Mouse (Mus musculus): ENCODE measurements at regions not wholly inside any gene's neighbourhood (a gene's known extent, or its start where the extent isn't known, plus 50 kb on each side); places are given as distances from the start of the nearest gene placed in this dataset.

GRCm38 (mm10) chr5:133078390-133078789 is 535.2 kb upstream of the Auts2 start:
- no peaks in the 10 kb centered on the region for H3K27me3 ChIP-seq (ENCODE audit: control insufficient read depth, insufficient read depth, low read length)
- H3K4me3 ChIP-seq (ENCODE audit: low read depth, low read length), result no peak overlapping the region
- no peaks in the 10 kb centered on the region for H3K36me3 ChIP-seq (ENCODE audit: control insufficient read depth, insufficient read depth, low read length)
- no peak for ATAC-seq (ENCODE audit: low read depth)
- no peak overlapping the region for H3K4me2 ChIP-seq (ENCODE audit: low read depth, low read length)
- 66% methylated on average over 4 of the region's 4 CpGs for WGBS
- H3K4me1 ChIP-seq (ENCODE audit: control insufficient read depth, insufficient read depth, low read length), result no peaks in the 10 kb centered on the region
- H3K9me3 ChIP-seq (ENCODE audit: control insufficient read depth, low read length), result no peaks in the 10 kb centered on the region
- no peak overlapping the region for H3K9ac ChIP-seq (replicated peaks; ENCODE audit: low read depth, low read length)
- H3K27ac ChIP-seq (ENCODE audit: low read depth, low read length), result no peak overlapping the region

GRCm38 (mm10) chr5:133073317-133073716 is 530.2 kb upstream of the Auts2 start:
- Histone ChIP-seq H3K4me3 (ENCODE audit: low read depth, low read length) (no peak overlapping the region), H3K9me3 (ENCODE audit: control insufficient read depth, low read length) (no peaks in the 10 kb centered on the region), H3K27me3 (ENCODE audit: control insufficient read depth, insufficient read depth, low read length) (no peaks in the 10 kb centered on the region), H3K36me3 (ENCODE audit: control insufficient read depth, insufficient read depth, low read length) (no peaks in the 10 kb centered on the region), H3K27ac (ENCODE audit: low read depth, low read length) (no peak overlapping the region), H3K4me2 (ENCODE audit: low read depth, low read length) (no peak overlapping the region), H3K9ac (replicated peaks; ENCODE audit: low read depth, low read length) (no peak overlapping the region), H3K4me1 (ENCODE audit: control insufficient read depth, insufficient read depth, low read length) (no peaks in the 10 kb centered on the region)
- no peak for ATAC-seq (ENCODE audit: low read depth)
- 58% methylated on average over 2 of the region's 2 CpGs for WGBS

DNA sequence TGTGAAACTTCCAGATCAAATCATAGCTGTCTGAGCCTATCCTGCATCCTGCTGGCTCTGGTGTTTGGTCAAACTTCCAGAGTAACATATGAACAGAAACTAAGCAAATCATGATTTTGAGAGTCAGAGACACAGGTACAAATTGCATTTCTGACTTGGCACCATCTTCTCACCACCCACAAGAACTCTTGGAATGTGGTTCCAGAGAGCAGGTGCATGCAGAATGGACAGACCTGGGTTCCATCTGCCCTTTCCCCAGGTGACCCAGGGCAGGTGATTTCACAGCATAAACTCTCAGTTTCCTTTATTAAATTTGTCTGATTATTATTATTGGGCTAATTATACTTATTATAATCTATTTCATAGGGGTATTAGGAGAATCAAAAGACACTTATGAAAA is 527.0 kb upstream of the Auts2 start:
- H3K4me3 ChIP-seq (ENCODE audit: low read depth, low read length), result no peak overlapping the region
- no peaks in the 10 kb centered on the region for H3K4me1 ChIP-seq (ENCODE audit: control insufficient read depth, insufficient read depth, low read length)
- no peaks in the 10 kb centered on the region for H3K27me3 ChIP-seq (ENCODE audit: control insufficient read depth, insufficient read depth, low read length)
- no peak for ATAC-seq (ENCODE audit: low read depth)
- no peak overlapping the region for H3K4me2 ChIP-seq (ENCODE audit: low read depth, low read length)
- H3K9me3 ChIP-seq (ENCODE audit: control insufficient read depth, low read length), result no peaks in the 10 kb centered on the region
- no peak overlapping the region for H3K9ac ChIP-seq (replicated peaks; ENCODE audit: low read depth, low read length)
- no peaks in the 10 kb centered on the region for H3K36me3 ChIP-seq (ENCODE audit: control insufficient read depth, insufficient read depth, low read length)
- H3K27ac ChIP-seq (ENCODE audit: low read depth, low read length), result no peak overlapping the region

- Histone ChIP-seq H3K36me3 (ENCODE audit: control insufficient read depth, insufficient read depth, low read length) (no peaks in the 10 kb centered on the region), H3K9ac (replicated peaks; ENCODE audit: low read depth, low read length) (no peak overlapping the region), H3K9me3 (ENCODE audit: control insufficient read depth, low read length) (no peaks in the 10 kb centered on the region), H3K4me1 (ENCODE audit: control insufficient read depth, insufficient read depth, low read length) (no peaks in the 10 kb centered on the region), H3K27me3 (ENCODE audit: control insufficient read depth, insufficient read depth, low read length) (no peaks in the 10 kb centered on the region), H3K4me2 (ENCODE audit: low read depth, low read length) (no peak overlapping the region), H3K27ac (ENCODE audit: low read depth, low read length) (no peak overlapping the region), H3K4me3 (ENCODE audit: low read depth, low read length) (no peak overlapping the region)
- no peak for ATAC-seq (ENCODE audit: low read depth)
- WGBS, result 60% methylated on average over 3 of the region's 3 CpGs
These were observed 519.3 kb upstream of the Auts2 start for GRCm38 (mm10) chr5:133062481-133062880.

GRCm38 (mm10) chr5:133047456-133047855 is 504.3 kb upstream of the Auts2 start:
- 97% methylated on average over 4 of the region's 4 CpGs for WGBS
- Histone ChIP-seq H3K4me3 (ENCODE audit: low read depth, low read length) (no peak overlapping the region), H3K36me3 (ENCODE audit: control insufficient read depth, insufficient read depth, low read length) (no peaks in the 10 kb centered on the region), H3K9me3 (ENCODE audit: control insufficient read depth, low read length) (no peaks in the 10 kb centered on the region), H3K9ac (replicated peaks; ENCODE audit: low read depth, low read length) (no peak overlapping the region), H3K4me1 (ENCODE audit: control insufficient read depth, insufficient read depth, low read length) (no peaks in the 10 kb centered on the region), H3K27me3 (ENCODE audit: control insufficient read depth, insufficient read depth, low read length) (no peaks in the 10 kb centered on the region), H3K27ac (ENCODE audit: low read depth, low read length) (no peak overlapping the region), H3K4me2 (ENCODE audit: low read depth, low read length) (no peak overlapping the region)
- no peak for ATAC-seq (ENCODE audit: low read depth)

GRCm38 (mm10) chr5:133045637-133046036 is 502.5 kb upstream of the Auts2 start:
- no peak for ATAC-seq (ENCODE audit: low read depth)
- no peaks in the 10 kb centered on the region for H3K9me3 ChIP-seq (ENCODE audit: control insufficient read depth, low read length)
- H3K27ac ChIP-seq (ENCODE audit: low read depth, low read length), result no peak overlapping the region
- H3K4me2 ChIP-seq (ENCODE audit: low read depth, low read length), result no peak overlapping the region
- WGBS, result 74% methylated on average over 9 of the region's 9 CpGs
- H3K27me3 ChIP-seq (ENCODE audit: control insufficient read depth, insufficient read depth, low read length), result no peaks in the 10 kb centered on the region
- no peaks in the 10 kb centered on the region for H3K36me3 ChIP-seq (ENCODE audit: control insufficient read depth, insufficient read depth, low read length)
- no peak overlapping the region for H3K4me3 ChIP-seq (ENCODE audit: low read depth, low read length)
- no peak overlapping the region for H3K9ac ChIP-seq (replicated peaks; ENCODE audit: low read depth, low read length)
- no peaks in the 10 kb centered on the region for H3K4me1 ChIP-seq (ENCODE audit: control insufficient read depth, insufficient read depth, low read length)

- no peak overlapping the region for H3K4me2 ChIP-seq (ENCODE audit: low read depth, low read length)
- 94% methylated on average over 4 of the region's 4 CpGs for WGBS
- H3K4me3 ChIP-seq (ENCODE audit: low read depth, low read length), result no peak overlapping the region
- H3K36me3 ChIP-seq (ENCODE audit: control insufficient read depth, insufficient read depth, low read length), result no peaks in the 10 kb centered on the region
- no peaks in the 10 kb centered on the region for H3K4me1 ChIP-seq (ENCODE audit: control insufficient read depth, insufficient read depth, low read length)
- no peak overlapping the region for H3K9ac ChIP-seq (replicated peaks; ENCODE audit: low read depth, low read length)
- no peak overlapping the region for H3K27ac ChIP-seq (ENCODE audit: low read depth, low read length)
- H3K27me3 ChIP-seq (ENCODE audit: control insufficient read depth, insufficient read depth, low read length), result no peaks in the 10 kb centered on the region
- ATAC-seq (ENCODE audit: low read depth), result no peak
- no peaks in the 10 kb centered on the region for H3K9me3 ChIP-seq (ENCODE audit: control insufficient read depth, low read length)
These were observed 484.4 kb upstream of the Auts2 start for GRCm38 (mm10) chr5:133027590-133027989.

- H3K4me2 ChIP-seq (ENCODE audit: low read depth, low read length), result no peak overlapping the region
- H3K27me3 ChIP-seq (ENCODE audit: control insufficient read depth, insufficient read depth, low read length), result no peaks in the 10 kb centered on the region
- ATAC-seq (ENCODE audit: low read depth), result no peak
- H3K9me3 ChIP-seq (ENCODE audit: control insufficient read depth, low read length), result no peaks in the 10 kb centered on the region
- 82% methylated on average over 4 of the region's 4 CpGs for WGBS
- no peak overlapping the region for H3K27ac ChIP-seq (ENCODE audit: low read depth, low read length)
- H3K9ac ChIP-seq (replicated peaks; ENCODE audit: low read depth, low read length), result no peak overlapping the region
- no peaks in the 10 kb centered on the region for H3K4me1 ChIP-seq (ENCODE audit: control insufficient read depth, insufficient read depth, low read length)
- no peaks in the 10 kb centered on the region for H3K36me3 ChIP-seq (ENCODE audit: control insufficient read depth, insufficient read depth, low read length)
- no peak overlapping the region for H3K4me3 ChIP-seq (ENCODE audit: low read depth, low read length)
These were observed 482.0 kb upstream of the Auts2 start for GRCm38 (mm10) chr5:133025121-133025520.

- no peak overlapping the region for H3K9ac ChIP-seq (replicated peaks; ENCODE audit: low read depth, low read length)
- H3K9me3 ChIP-seq (ENCODE audit: control insufficient read depth, low read length), result no peaks in the 10 kb centered on the region
- no peak overlapping the region for H3K4me2 ChIP-seq (ENCODE audit: low read depth, low read length)
- no peaks in the 10 kb centered on the region for H3K36me3 ChIP-seq (ENCODE audit: control insufficient read depth, insufficient read depth, low read length)
- no peak overlapping the region for H3K4me3 ChIP-seq (ENCODE audit: low read depth, low read length)
- no peaks in the 10 kb centered on the region for H3K27me3 ChIP-seq (ENCODE audit: control insufficient read depth, insufficient read depth, low read length)
- no peaks in the 10 kb centered on the region for H3K4me1 ChIP-seq (ENCODE audit: control insufficient read depth, insufficient read depth, low read length)
- no peak overlapping the region for H3K27ac ChIP-seq (ENCODE audit: low read depth, low read length)
- ATAC-seq (ENCODE audit: low read depth), result no peak
These were observed 477.7 kb upstream of the Auts2 start for GRCm38 (mm10) chr5:133020821-133021220.

GRCm38 (mm10) chr5:133020116-133020515 is 477.0 kb upstream of the Auts2 start:
- no peaks in the 10 kb centered on the region for H3K36me3 ChIP-seq (ENCODE audit: control insufficient read depth, insufficient read depth, low read length)
- no peak overlapping the region for H3K4me3 ChIP-seq (ENCODE audit: low read depth, low read length)
- no peaks in the 10 kb centered on the region for H3K9me3 ChIP-seq (ENCODE audit: control insufficient read depth, low read length)
- H3K9ac ChIP-seq (replicated peaks; ENCODE audit: low read depth, low read length), result no peak overlapping the region
- no peak overlapping the region for H3K27ac ChIP-seq (ENCODE audit: low read depth, low read length)
- no peaks in the 10 kb centered on the region for H3K4me1 ChIP-seq (ENCODE audit: control insufficient read depth, insufficient read depth, low read length)
- no peak for ATAC-seq (ENCODE audit: low read depth)
- WGBS, result 50% methylated on average over 1 of the region's 1 CpGs
- H3K27me3 ChIP-seq (ENCODE audit: control insufficient read depth, insufficient read depth, low read length), result no peaks in the 10 kb centered on the region
- no peak overlapping the region for H3K4me2 ChIP-seq (ENCODE audit: low read depth, low read length)

Data from neural tube, embryonic 14.5 days (tissue).